Mouse (Mus musculus): Measurements from ENCODE around the gene Atp1a3. TPM values are rescaled to one million over a fixed set of nuclear protein-coding genes. Genes with fewer than 3 reads are reported as not detected.

The Atp1a3 gene
- polyA plus RNA-seq, 1 experiment from 2014 or later, result 9.0 TPM

DNA sequence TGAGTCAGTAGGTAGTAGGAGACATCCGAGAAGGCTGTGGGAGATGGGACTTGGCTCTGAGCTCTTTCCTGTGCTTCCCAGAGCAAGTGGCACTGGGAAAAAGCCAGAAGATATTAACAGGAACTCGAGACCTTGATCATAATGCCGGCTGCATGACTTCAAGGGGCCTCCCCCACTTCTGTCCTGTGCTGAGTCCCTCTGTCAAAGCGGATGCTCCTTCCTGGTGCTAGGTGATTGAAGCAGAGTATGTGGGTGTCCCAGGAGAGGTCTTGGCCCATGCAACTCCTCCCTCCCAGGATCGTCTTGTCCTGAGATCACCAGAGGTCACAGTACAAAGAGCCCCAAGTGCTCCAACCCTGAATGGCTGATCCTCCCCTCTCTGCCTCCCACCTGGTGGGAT is 31.9 kb downstream of the Atp1a3 start:
- Histone ChIP-seq H3K9ac (ENCODE audit: low read depth, low read length) (no peak overlapping the region), H3K9me3 (ENCODE audit: control insufficient read depth, low read length) (no peaks in the 10 kb centered on the region), H3K27me3 (replicated peaks; ENCODE audit: control insufficient read depth, insufficient read depth, low read length) (no peaks in the 10 kb centered on the region), H3K27ac (replicated peaks; ENCODE audit: low read depth, low read length) (no peak overlapping the region), H3K36me3 (ENCODE audit: control insufficient read depth, insufficient read depth, low read length) (no peaks in the 10 kb centered on the region), H3K4me3 (ENCODE audit: low read depth, low read length) (no peak overlapping the region), H3K4me1 (ENCODE audit: control insufficient read depth, insufficient read depth, low read length) (peaks cover 4% of the 10 kb centered on the region), H3K4me2 (ENCODE audit: low read depth, low read length) (no peak overlapping the region)
- 65% methylated on average over 5 of the region's 5 CpGs for WGBS
- ATAC-seq (ENCODE audit: low read depth) (no peak), DNase-seq (ENCODE audit: low spot score) (no peak)

- H3K36me3 ChIP-seq (ENCODE audit: control insufficient read depth, insufficient read depth, low read length), result no peaks in the 10 kb centered on the region
- no peak overlapping the region for H3K4me2 ChIP-seq (ENCODE audit: low read depth, low read length)
- H3K4me3 ChIP-seq (ENCODE audit: low read depth, low read length), result no peak overlapping the region
- no peak for DNase-seq (ENCODE audit: low spot score)
- no peak overlapping the region for H3K27ac ChIP-seq (replicated peaks; ENCODE audit: low read depth, low read length)
- no peaks in the 10 kb centered on the region for H3K27me3 ChIP-seq (replicated peaks; ENCODE audit: control insufficient read depth, insufficient read depth, low read length)
- ATAC-seq (ENCODE audit: low read depth), result no peak
- WGBS, result 80% methylated on average over 4 of the region's 4 CpGs
- H3K9me3 ChIP-seq (ENCODE audit: control insufficient read depth, low read length), result no peaks in the 10 kb centered on the region
- H3K9ac ChIP-seq (ENCODE audit: low read depth, low read length), result no peak overlapping the region
- H3K4me1 ChIP-seq (ENCODE audit: control insufficient read depth, insufficient read depth, low read length), result peaks cover 4% of the 10 kb centered on the region
Measured at GRCm38 (mm10) chr7:24973208-24973607, 32.5 kb downstream of the Atp1a3 start.

DNA sequence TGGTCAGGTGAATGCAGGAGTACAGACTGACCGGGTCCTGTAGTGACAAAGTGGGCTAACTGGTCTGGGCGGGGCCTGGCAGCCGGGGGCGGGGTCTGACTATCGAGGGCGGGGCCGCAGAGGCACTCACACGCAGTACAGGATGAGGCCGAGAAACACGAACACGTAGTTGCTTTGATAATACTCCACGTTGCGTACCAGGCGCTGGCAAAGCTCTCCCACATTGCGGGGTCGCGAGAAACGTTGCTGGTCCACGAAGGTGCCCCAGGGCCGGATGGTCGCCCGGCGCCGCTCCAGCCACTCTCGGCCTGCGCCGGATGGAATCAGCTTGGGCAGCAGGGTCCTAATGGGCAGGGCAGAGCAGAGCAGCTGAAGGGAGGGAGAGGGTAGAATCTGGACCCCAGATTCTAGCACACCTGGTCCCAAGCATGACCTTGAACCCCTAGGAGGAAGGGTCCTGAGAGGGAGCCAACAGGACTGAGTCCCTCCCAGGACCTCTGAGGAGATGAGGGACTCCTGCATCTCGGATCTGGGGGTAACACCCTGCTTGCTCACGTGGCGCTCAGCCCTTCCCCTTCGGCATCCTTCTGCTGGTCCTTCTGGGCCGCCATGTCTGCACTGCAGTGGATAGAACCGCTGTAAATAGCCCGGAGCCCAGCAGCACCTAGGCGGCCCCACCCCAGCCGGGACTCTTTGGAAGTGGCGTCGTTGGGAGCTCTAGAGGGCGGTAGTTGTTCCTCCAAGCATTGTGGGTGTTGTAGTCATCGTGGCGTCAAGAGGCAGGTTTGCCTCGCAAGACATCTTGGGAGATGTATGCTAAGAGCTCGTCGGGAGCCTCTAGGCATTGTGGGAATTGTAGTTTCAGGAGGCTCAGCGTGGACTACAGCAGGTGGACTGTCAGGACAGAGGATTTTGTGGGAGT is 33.5 kb downstream of the Atp1a3 start, which contains the start of gene Rabac1:
Gene Rabac1, minus strand, starts transcription at position 783 of the 922 bp plus-strand sequence.
- DNase-seq (ENCODE audit: low spot score) (peak; percentile 99), ATAC-seq (ENCODE audit: low read depth) (peak; percentile 96)
- Histone ChIP-seq H3K27me3 (replicated peaks; ENCODE audit: control insufficient read depth, insufficient read depth, low read length) (no peaks in the 10 kb centered on the region), H3K9ac (ENCODE audit: low read depth, low read length) (peak within 1 kb of the TSS; percentile 88), H3K4me2 (ENCODE audit: low read depth, low read length) (peak within 1 kb of the TSS; percentile 75), H3K4me3 (ENCODE audit: low read depth, low read length) (peak within 1 kb of the TSS; percentile 84), H3K27ac (replicated peaks; ENCODE audit: low read depth, low read length) (peak within 1 kb of the TSS; percentile 82), H3K4me1 (ENCODE audit: control insufficient read depth, insufficient read depth, low read length) (peaks cover 4% of the 10 kb centered on the region), H3K36me3 (ENCODE audit: control insufficient read depth, insufficient read depth, low read length) (no peaks in the 10 kb centered on the region), H3K9me3 (ENCODE audit: control insufficient read depth, low read length) (no peaks in the 10 kb centered on the region)
- 0% methylated on average over 44 of the region's 45 CpGs for WGBS

DNA sequence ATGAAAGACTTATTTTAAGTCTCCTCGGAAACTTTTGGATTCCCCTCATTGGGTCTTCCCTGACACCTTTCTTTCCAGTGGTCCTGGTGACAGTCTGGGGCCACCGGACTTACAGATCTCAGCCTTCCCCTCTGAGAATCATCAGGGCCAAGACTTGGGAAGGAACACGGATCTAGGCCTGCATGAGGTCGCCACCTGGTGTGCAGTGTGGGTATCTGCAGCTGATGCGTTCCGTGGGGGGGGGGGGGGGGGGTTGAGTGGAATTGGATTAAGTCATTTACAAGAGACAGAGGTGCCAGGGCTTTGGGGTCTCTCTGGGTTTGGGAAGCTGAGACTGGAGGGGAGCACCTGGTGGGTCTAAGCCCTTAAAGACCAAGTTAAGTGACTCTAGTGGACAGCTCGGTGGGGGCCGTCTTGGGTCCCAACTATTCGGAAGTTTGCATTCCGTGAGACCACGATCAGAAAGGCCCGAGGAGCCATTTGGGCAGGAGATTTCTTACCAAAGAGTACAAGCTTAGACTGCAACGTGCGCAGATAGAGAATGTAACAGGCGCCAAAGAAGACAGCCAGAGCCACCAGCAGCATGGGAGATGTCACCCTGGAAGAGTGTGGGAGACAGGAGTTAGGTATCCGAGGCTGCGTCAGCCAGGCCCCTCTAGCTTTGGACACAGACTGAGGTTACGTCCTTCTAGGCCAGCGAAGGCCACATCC is 34.3 kb downstream of the Atp1a3 start:
- peak overlapping the region; percentile 75 for H3K4me2 ChIP-seq (ENCODE audit: low read depth, low read length)
- peak overlapping the region; percentile 84 for H3K4me3 ChIP-seq (ENCODE audit: low read depth, low read length)
- no peaks in the 10 kb centered on the region for H3K36me3 ChIP-seq (ENCODE audit: control insufficient read depth, insufficient read depth, low read length)
- no peaks in the 10 kb centered on the region for H3K27me3 ChIP-seq (replicated peaks; ENCODE audit: control insufficient read depth, insufficient read depth, low read length)
- ATAC-seq (ENCODE audit: low read depth) (no peak), DNase-seq (ENCODE audit: low spot score) (peak; percentile 59)
- no peaks in the 10 kb centered on the region for H3K9me3 ChIP-seq (ENCODE audit: control insufficient read depth, low read length)
- H3K9ac ChIP-seq (ENCODE audit: low read depth, low read length), result peak overlapping the region; percentile 88
- peaks cover 4% of the 10 kb centered on the region for H3K4me1 ChIP-seq (ENCODE audit: control insufficient read depth, insufficient read depth, low read length)
- H3K27ac ChIP-seq (replicated peaks; ENCODE audit: low read depth, low read length), result peak overlapping the region; percentile 82; the same call in 1 of the 2 replicates
- 7% methylated on average over 19 of the region's 19 CpGs for WGBS

GRCm38 (mm10) chr7:24970341-24970740 is 35.4 kb downstream of the Atp1a3 start:
- Histone ChIP-seq H3K9ac (ENCODE audit: low read depth, low read length) (no peak overlapping the region), H3K27me3 (replicated peaks; ENCODE audit: control insufficient read depth, insufficient read depth, low read length) (no peaks in the 10 kb centered on the region), H3K4me3 (ENCODE audit: low read depth, low read length) (no peak overlapping the region), H3K36me3 (ENCODE audit: control insufficient read depth, insufficient read depth, low read length) (no peaks in the 10 kb centered on the region), H3K4me1 (ENCODE audit: control insufficient read depth, insufficient read depth, low read length) (peaks cover 4% of the 10 kb centered on the region), H3K4me2 (ENCODE audit: low read depth, low read length) (no peak overlapping the region), H3K9me3 (ENCODE audit: control insufficient read depth, low read length) (no peaks in the 10 kb centered on the region), H3K27ac (replicated peaks; ENCODE audit: low read depth, low read length) (no peak overlapping the region)
- no peak for DNase-seq (ENCODE audit: low spot score)
- WGBS, result 90% methylated on average over 3 of the region's 3 CpGs
- ATAC-seq (ENCODE audit: low read depth), result no peak

GRCm38 (mm10) chr7:24969805-24970204 is 36.0 kb downstream of the Atp1a3 start:
- Histone ChIP-seq H3K4me3 (ENCODE audit: low read depth, low read length) (no peak overlapping the region), H3K27ac (replicated peaks; ENCODE audit: low read depth, low read length) (no peak overlapping the region)

GRCm38 (mm10) chr7:24968463-24968862 is 37.3 kb downstream of the Atp1a3 start:
- Histone ChIP-seq H3K27me3 (replicated peaks; ENCODE audit: control insufficient read depth, insufficient read depth, low read length) (no peaks in the 10 kb centered on the region), H3K27ac (replicated peaks; ENCODE audit: low read depth, low read length) (no peak overlapping the region), H3K9ac (ENCODE audit: low read depth, low read length) (no peak overlapping the region), H3K36me3 (ENCODE audit: control insufficient read depth, insufficient read depth, low read length) (no peaks in the 10 kb centered on the region), H3K4me1 (ENCODE audit: control insufficient read depth, insufficient read depth, low read length) (peaks cover 4% of the 10 kb centered on the region), H3K9me3 (ENCODE audit: control insufficient read depth, low read length) (no peaks in the 10 kb centered on the region), H3K4me3 (ENCODE audit: low read depth, low read length) (no peak overlapping the region), H3K4me2 (ENCODE audit: low read depth, low read length) (no peak overlapping the region)
- 66% methylated on average over 6 of the region's 6 CpGs for WGBS
- DNase-seq (ENCODE audit: low spot score), result no peak
- ATAC-seq (ENCODE audit: low read depth), result no peak

More at GRCm38 (mm10) chr7:24969805-24970204, 36.0 kb downstream of the Atp1a3 start:
- peaks cover 4% of the 10 kb centered on the region for H3K4me1 ChIP-seq (ENCODE audit: control insufficient read depth, insufficient read depth, low read length)
- DNase-seq (ENCODE audit: low spot score), result no peak
- no peaks in the 10 kb centered on the region for H3K9me3 ChIP-seq (ENCODE audit: control insufficient read depth, low read length)
- H3K27me3 ChIP-seq (replicated peaks; ENCODE audit: control insufficient read depth, insufficient read depth, low read length), result no peaks in the 10 kb centered on the region
- no peak for ATAC-seq (ENCODE audit: low read depth)
- WGBS, result 74% methylated on average over 12 of the region's 12 CpGs
- H3K4me2 ChIP-seq (ENCODE audit: low read depth, low read length), result no peak overlapping the region
- no peak overlapping the region for H3K9ac ChIP-seq (ENCODE audit: low read depth, low read length)
- no peaks in the 10 kb centered on the region for H3K36me3 ChIP-seq (ENCODE audit: control insufficient read depth, insufficient read depth, low read length)

DNA sequence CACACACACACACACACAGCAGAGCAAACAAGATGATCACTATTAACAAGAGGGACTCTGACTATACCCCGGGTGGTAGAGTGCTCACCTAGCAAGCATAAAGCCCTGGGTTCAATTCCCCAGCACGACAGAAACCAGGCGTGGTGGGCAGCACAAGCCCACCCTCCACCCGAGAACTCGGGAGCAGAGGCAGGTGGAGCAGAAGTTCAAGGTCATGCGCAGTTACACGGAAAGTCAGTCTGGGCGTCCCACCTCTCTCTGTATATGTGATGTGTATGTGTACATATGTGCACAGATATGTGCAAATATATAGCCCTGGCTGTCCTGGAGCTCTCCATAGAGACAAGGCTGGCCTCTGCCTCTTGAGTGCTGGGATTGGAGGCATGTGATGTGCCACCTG is 37.8 kb downstream of the Atp1a3 start:
- 79% methylated on average over 8 of the region's 8 CpGs for whole genome bisulfite sequencing

More for the DNA sequence above, 37.8 kb downstream of the Atp1a3 start:
- H3K4me1 ChIP-seq (ENCODE audit: control insufficient read depth, insufficient read depth, low read length), result peaks cover 4% of the 10 kb centered on the region
- no peaks in the 10 kb centered on the region for H3K36me3 ChIP-seq (ENCODE audit: control insufficient read depth, insufficient read depth, low read length)
- no peaks in the 10 kb centered on the region for H3K27me3 ChIP-seq (replicated peaks; ENCODE audit: control insufficient read depth, insufficient read depth, low read length)
- no peak overlapping the region for H3K9ac ChIP-seq (ENCODE audit: low read depth, low read length)
- ATAC-seq (ENCODE audit: low read depth), result no peak
- no peaks in the 10 kb centered on the region for H3K9me3 ChIP-seq (ENCODE audit: control insufficient read depth, low read length)
- no peak overlapping the region for H3K4me2 ChIP-seq (ENCODE audit: low read depth, low read length)
- H3K27ac ChIP-seq (replicated peaks; ENCODE audit: low read depth, low read length), result no peak overlapping the region
- DNase-seq (ENCODE audit: low spot score), result no peak
- no peak overlapping the region for H3K4me3 ChIP-seq (ENCODE audit: low read depth, low read length)
